Mouse (Mus musculus): ENCODE results near the gene Actn1. TPM values are rescaled to one million over a fixed set of nuclear protein-coding genes. Genes with fewer than 3 reads are reported as not detected.

Actn1 gene
- polyA plus RNA-seq, 1 experiment: 0.54 TPM

DNA sequence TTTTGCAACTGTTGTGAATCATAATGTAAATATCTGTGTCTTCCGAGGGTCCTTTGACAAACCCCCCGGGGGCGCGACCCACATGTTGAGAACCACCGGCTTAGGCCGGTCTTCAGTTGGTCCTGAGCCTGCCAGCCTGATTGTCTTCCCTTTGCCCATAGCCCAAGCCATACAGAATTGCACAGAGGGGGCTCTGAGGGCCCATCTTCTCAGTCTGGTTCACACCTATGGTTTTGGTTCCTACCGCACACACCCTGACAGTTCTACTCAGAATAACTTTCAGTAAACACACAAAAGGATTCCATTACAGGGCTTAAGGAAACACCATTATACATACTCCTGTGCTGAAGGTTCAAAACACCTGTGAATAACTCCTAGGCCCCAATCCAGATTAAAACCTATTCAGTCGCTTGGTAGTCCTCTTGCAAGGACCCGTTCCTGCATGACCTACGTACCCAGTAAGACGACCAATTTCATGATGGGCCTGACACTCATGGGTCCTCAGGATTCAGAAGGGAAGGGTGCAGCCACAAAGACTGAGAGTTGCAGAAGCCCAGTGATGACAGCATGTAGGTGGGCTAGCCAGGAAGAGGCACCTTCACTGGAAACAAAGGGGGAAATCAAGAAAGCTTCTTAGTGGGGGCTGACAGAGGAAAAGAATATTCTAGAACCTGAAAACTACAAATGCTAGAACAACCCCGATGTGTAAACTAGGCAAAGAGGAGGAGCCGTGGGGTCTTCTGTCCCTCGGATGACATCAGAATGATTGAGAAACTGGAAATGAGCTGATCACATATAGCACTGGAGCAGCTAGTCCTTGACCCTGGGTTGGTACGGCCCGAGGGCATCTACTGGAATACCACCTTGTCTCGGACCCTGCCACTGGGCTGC, 128.6 kb downstream of the Actn1 start:
- Histone ChIP-seq H3K27me3 (ENCODE audit: control insufficient read depth) (no peaks in the 10 kb centered on the region), H3K36me3 (ENCODE audit: control insufficient read depth) (peaks cover 4% of the 10 kb centered on the region), H3K4me1 (ENCODE audit: control insufficient read depth) (peaks cover 44% of the 10 kb centered on the region), H3K4me3 (replicated peaks) (peak overlapping the region; percentile 82), H3K9me3 (ENCODE audit: control insufficient read depth, low read length) (no peaks in the 10 kb centered on the region)
- TF ChIP-seq GATA1 (IDR thresholded peaks at IDR 0.05; ENCODE audit: low read length): no peak

DNA sequence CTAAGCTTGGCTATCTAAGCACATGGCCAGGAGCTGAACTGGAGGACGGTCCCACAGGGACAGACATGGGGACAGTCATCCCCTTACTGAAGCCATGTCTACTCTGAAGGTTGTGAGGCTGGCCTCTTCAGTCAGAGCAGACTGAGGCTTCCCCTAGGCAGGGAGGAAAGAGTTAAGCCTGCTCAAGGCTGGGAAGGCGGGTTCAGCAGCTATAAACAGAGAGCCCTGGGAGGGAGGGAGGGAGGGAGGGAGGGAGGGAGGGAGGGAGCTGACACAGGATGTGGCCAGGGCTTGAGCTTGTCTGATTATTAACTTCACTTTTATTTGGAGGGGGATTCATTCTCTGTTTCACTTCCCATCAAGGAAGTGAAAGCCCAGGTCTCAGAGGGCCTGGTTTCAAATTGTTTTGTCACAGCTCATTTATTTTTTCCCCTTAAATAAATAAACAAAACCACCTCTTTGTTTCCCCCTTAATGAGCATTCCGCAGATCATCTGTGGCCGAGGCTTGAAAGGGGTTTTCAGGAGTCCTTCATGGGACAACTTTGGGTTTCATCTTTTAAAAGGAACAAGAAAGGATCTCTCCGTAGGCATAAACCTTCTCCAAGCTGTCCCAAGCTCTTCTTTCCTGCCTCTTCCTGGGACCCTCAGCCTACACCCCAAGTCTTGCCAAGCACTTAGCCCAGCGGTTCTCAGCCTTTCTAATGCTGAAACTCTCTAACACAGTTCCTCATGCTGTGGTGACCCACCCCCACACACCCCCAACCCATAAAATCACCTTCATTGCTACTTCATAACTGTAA, 129.4 kb downstream of the Actn1 start:
- peaks cover 4% of the 10 kb centered on the region for H3K36me3 ChIP-seq (ENCODE audit: control insufficient read depth)
- H3K4me3 ChIP-seq (replicated peaks): no peak overlapping the region
- peaks cover 45% of the 10 kb centered on the region for H3K4me1 ChIP-seq (ENCODE audit: control insufficient read depth)

DNA sequence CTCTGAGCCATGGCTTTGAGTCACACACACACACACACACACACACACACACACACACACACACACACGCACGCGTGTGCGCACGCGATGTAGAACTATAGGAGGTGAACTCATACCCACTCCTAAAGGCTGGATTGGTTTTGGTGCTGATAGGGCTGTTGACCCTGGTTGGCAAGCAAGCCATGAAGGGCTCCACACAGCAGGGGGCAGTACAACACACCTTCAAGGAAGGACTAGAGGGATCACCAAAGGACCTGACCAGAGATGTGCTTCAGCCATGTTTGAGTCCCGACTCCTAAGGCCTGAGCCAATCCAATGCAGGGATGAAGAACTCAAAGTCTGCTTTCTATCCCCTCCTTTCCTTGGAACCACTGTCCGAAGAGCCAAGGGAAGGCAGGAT, 130.6 kb downstream of the Actn1 start:
- Histone ChIP-seq H3K27me3 (ENCODE audit: control insufficient read depth) (no peaks in the 10 kb centered on the region), H3K4me1 (ENCODE audit: control insufficient read depth) (peaks cover 45% of the 10 kb centered on the region), H3K4me3 (replicated peaks) (no peak overlapping the region), H3K36me3 (ENCODE audit: control insufficient read depth) (peaks cover 7% of the 10 kb centered on the region), H3K9me3 (ENCODE audit: control insufficient read depth, low read length) (no peaks in the 10 kb centered on the region)
- TF ChIP-seq TAL1 (IDR thresholded peaks at IDR 0.05; ENCODE audit: low read length): no peak
- no peak for TF ChIP-seq GATA1 (IDR thresholded peaks at IDR 0.05; ENCODE audit: low read length)

More for the DNA sequence above, 129.4 kb downstream of the Actn1 start:
- Histone ChIP-seq H3K9me3 (ENCODE audit: control insufficient read depth, low read length) (no peaks in the 10 kb centered on the region), H3K27me3 (ENCODE audit: control insufficient read depth) (no peaks in the 10 kb centered on the region)
- TF ChIP-seq GATA1 (IDR thresholded peaks at IDR 0.05; ENCODE audit: low read length) (no peak), TAL1 (IDR thresholded peaks at IDR 0.05; ENCODE audit: low read length) (no peak)

DNA sequence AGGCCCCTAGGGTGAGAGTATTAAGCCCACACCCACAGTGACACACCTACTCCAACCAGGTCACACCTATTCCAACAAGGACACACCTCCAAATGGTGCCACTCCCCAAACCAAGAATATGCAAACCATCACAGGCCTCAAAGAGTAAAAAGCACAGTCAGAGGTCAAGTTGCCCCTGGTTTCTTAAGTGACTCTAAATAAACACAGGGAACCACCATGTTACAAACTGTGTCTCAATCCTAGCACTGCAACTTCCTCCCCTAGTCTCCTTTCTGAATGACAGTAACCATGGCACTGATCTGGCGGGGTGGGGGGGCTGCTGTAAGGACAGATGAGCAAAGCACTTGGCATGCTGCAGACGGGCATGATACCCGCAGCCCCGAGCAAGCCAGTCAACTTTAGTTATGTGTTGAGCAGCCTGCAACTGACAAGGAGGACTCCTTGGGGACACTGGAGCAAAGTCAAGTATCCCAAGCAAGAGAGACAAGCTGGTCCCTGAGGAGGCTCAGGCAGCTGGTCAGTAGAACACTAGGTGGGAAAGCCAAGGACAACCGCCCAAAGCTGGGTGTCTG, 132.9 kb downstream of the Actn1 start:
- Histone ChIP-seq H3K36me3 (ENCODE audit: control insufficient read depth) (peaks cover 11% of the 10 kb centered on the region), H3K27me3 (ENCODE audit: control insufficient read depth) (no peaks in the 10 kb centered on the region), H3K9me3 (ENCODE audit: control insufficient read depth, low read length) (no peaks in the 10 kb centered on the region), H3K4me3 (replicated peaks) (no peak overlapping the region), H3K4me1 (ENCODE audit: control insufficient read depth) (peaks cover 45% of the 10 kb centered on the region)
- no peak for TF ChIP-seq TAL1 (IDR thresholded peaks at IDR 0.05; ENCODE audit: low read length)
- TF ChIP-seq GATA1 (IDR thresholded peaks at IDR 0.05; ENCODE audit: low read length): no peak

DNA sequence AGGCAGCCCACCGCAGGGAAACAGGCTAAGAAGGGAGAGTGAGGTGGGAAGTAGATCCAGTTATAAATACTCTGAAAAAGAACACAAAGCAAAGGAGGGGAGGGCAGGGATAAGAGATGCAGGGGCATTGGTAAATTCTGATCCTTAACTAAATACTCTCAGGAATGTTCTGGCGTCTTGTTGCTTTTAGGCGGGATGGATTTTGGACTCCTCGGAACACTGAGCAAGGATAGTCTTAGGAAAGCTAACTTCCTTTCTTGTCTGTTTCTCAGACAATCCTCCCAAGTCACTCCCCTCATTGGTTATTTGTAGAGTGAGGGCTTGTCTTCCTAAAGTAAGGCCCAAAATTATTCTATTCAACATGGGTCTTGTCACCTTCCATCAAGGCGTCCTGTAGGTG, 134.9 kb downstream of the Actn1 start:
- Histone ChIP-seq H3K36me3 (ENCODE audit: control insufficient read depth) (peaks cover 21% of the 10 kb centered on the region), H3K4me3 (replicated peaks) (no peak overlapping the region), H3K4me1 (ENCODE audit: control insufficient read depth) (peaks cover 27% of the 10 kb centered on the region), H3K9me3 (ENCODE audit: control insufficient read depth, low read length) (no peaks in the 10 kb centered on the region), H3K27me3 (ENCODE audit: control insufficient read depth) (no peaks in the 10 kb centered on the region)
- TF ChIP-seq GATA1 (IDR thresholded peaks at IDR 0.05; ENCODE audit: low read length) (no peak), TAL1 (IDR thresholded peaks at IDR 0.05; ENCODE audit: low read length) (no peak)

DNA sequence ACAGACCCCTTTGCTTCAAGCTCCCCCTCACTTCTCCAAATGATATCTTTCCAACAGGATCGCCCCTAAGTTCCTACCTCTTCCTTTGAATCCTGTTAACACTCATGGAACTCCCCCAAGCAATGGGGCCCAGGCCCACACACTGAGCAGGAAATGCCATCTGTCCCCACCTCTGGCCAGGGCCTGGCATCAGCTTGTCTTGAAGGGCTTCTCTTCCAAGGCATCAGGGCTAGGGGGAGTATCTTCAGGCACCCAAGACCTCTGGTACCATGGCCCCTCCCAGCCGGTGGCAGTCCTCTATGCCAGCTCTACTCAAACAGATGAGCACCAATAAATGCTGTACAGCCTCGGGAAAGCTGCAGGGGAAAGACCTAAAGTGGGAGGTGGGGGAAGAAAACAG, 135.4 kb downstream of the Actn1 start:
- no peak overlapping the region for H3K4me3 ChIP-seq (replicated peaks)

DNA sequence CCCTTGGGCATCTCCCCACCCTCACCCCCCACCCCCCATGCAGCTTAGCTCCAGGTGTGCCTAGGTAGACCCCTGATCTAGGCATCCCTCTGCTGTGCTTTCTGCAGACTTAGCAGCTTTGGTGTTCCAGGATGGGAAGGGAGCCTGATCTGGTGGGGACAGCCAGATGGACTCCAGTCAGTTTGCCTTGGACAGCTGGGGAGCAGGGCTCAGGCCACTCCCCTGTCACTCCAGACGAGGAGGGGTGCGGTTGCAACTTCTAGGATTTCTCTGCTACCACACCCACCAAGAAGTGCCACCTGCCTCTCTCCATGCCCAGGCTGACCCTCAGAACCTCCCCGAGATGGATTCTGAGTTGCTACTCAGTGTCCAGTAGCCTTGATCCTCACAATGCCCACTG, 136.0 kb downstream of the Actn1 start:
- Histone ChIP-seq H3K27me3 (ENCODE audit: control insufficient read depth) (no peaks in the 10 kb centered on the region), H3K36me3 (ENCODE audit: control insufficient read depth) (peaks cover 23% of the 10 kb centered on the region), H3K4me3 (replicated peaks) (no peak overlapping the region), H3K4me1 (ENCODE audit: control insufficient read depth) (peaks cover 20% of the 10 kb centered on the region), H3K9me3 (ENCODE audit: control insufficient read depth, low read length) (no peaks in the 10 kb centered on the region)
- TF ChIP-seq GATA1 (IDR thresholded peaks at IDR 0.05; ENCODE audit: low read length): no peak
- no peak for TF ChIP-seq TAL1 (IDR thresholded peaks at IDR 0.05; ENCODE audit: low read length)

More for the DNA sequence above, 135.4 kb downstream of the Actn1 start:
- TF ChIP-seq TAL1 (IDR thresholded peaks at IDR 0.05; ENCODE audit: low read length): no peak
- TF ChIP-seq GATA1 (IDR thresholded peaks at IDR 0.05; ENCODE audit: low read length): no peak
- no peaks in the 10 kb centered on the region for H3K9me3 ChIP-seq (ENCODE audit: control insufficient read depth, low read length)
- peaks cover 22% of the 10 kb centered on the region for H3K36me3 ChIP-seq (ENCODE audit: control insufficient read depth)
- H3K27me3 ChIP-seq (ENCODE audit: control insufficient read depth): no peaks in the 10 kb centered on the region
- H3K4me1 ChIP-seq (ENCODE audit: control insufficient read depth): peaks cover 22% of the 10 kb centered on the region

DNA sequence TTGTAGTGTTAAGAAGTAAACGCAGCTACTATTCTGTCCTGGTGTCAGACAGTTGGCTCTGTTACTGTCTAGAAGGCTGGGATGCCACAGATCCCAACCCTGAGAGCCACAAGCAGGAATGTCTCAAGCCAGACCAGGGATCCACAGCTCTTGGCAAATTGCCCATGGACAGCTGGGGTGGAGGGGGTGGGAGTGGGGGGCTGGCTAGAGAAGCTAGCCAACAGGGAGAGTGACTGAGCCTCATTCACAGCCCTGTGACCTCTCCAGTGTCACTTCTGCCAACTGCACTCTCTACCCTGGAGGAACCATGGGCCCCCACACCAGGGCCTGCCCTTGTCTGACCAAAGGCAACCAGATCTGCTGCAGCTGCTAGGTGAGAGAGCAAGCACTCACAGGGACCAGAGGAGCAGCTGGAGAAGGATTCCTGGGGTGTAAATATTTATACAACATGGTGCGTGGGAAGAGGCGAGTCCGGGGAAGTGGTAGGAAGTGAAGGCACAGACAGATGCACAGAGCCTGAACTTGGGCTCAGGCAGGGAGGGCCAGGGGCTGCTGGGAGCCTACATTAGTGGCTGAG, 136.9 kb downstream of the Actn1 start:
- Histone ChIP-seq H3K27me3 (ENCODE audit: control insufficient read depth) (no peaks in the 10 kb centered on the region), H3K9me3 (ENCODE audit: control insufficient read depth, low read length) (no peaks in the 10 kb centered on the region), H3K36me3 (ENCODE audit: control insufficient read depth) (peaks cover 23% of the 10 kb centered on the region), H3K4me3 (replicated peaks) (no peak overlapping the region), H3K4me1 (ENCODE audit: control insufficient read depth) (peaks cover 23% of the 10 kb centered on the region)
- no peak for TF ChIP-seq TAL1 (IDR thresholded peaks at IDR 0.05; ENCODE audit: low read length)
- TF ChIP-seq GATA1 (IDR thresholded peaks at IDR 0.05; ENCODE audit: low read length): no peak

Data from erythroblast, embryonic 14.5 days (primary cell).